Mouse (Mus musculus) megakaryocyte, embryonic 14.5 days (primary cell): ENCODE measurements around the gene Slc39a5.

ENCODE experiments used
- FLI1 ChIP-seq: IDR thresholded peaks from 2 replicates; pipeline ENCODE4 v1.6.1; 2012; ENCODE audit warnings: low read length, inconsistent platforms, mixed read lengths
- GATA1 ChIP-seq: IDR thresholded peaks from 3 replicates; pipeline ENCODE4 v1.6.1; 2012; ENCODE audit warnings: mixed read lengths, low read length, inconsistent platforms, borderline replicate concordance

DNA sequence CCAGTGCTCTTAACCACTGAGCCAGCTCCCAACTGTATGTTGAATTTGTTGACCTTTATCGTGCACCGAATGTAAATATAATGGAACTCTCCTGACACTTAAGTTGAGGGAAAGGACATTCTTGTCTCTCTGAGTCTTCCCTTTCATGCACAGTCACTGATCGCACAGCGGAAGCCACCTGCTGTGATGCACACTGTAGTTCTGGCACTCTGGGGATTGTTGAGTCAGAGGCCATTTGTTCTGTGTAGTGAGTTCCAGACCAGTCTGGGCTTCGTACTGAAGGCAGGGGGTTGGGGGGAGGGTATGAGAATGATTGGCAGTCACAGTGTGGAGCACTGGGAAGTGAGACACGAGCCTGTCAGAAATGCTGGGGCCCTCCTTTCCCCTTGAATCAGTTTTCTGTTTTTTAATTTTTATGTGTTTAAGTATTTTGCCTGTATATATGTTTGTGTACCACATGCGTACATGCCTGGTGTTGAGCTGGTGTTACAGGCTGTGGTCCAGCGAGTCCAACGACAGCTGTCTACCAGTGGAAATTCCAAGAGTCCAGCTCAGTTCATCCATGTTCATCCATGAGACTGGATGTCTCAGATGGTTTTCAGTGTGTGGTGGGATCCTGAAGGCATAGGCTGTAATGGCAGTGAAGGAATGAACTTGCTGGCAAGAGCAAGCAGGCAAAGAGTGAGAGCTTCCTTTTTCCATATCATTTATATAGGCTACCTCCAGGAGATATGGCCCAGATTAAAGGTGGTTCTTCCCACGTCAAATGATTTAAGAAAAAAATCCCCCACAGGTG, 40.5 kb upstream of the Slc39a5 start:
- TF ChIP-seq FLI1 = no peak
- no peak for TF ChIP-seq GATA1
